Mouse (Mus musculus) urinary bladder, postnatal 14 days (tissue): Measurements from ENCODE around the gene Phospho1.

ENCODE experiments used
- DNase-seq: peaks from one replicate; pipeline ENCODE4 v3.0.0; 2021; ENCODE audit warnings: low spot score

The Phospho1 gene

GRCm38 (mm10) chr11:95812224-95812623 is 12.1 kb upstream of the Phospho1 start:
- DNase-seq, result no peak

GRCm38 (mm10) chr11:95814101-95814500 is 10.2 kb upstream of the Phospho1 start:
- no peak for DNase-seq

DNA sequence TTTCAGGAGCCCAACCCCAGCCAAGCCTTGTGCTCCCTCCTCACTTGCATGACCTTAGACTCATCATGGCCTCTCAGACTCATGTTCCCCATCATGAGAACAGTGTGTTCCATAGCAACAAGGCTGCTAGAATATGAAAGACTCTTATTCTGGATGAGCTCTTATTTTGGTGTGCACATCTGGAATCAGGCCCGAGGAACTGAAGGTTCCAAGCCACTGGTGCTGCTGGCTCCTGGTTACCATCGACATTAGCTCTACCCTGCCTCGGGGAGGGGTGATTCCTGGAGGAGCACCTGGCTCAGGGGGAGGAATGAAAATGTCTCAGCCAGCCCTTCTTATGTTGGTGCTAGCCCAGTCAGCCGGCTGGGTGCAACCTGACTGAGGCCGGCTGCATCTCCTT is 9.4 kb upstream of the Phospho1 start:
- no peak for DNase-seq

DNA sequence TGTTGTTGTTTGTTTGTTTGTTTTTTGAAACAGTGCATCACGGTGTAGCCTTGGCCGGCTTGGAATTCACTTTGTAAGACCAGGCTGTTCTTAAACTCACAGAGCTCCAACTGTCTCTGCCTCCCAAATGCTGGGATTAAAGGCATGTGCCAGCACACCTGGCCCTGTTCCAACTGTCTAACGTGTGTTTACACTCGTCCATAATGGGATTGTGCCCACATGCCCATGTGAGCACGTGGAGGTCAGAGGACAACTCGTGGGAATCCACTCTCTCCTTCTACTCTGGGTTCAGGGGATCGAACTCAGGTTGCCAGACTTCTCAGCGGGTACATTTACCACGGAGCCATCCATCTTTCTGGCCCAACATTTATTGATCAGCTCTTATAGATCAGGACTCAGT is 8.9 kb upstream of the Phospho1 start:
- no peak for DNase-seq

DNA sequence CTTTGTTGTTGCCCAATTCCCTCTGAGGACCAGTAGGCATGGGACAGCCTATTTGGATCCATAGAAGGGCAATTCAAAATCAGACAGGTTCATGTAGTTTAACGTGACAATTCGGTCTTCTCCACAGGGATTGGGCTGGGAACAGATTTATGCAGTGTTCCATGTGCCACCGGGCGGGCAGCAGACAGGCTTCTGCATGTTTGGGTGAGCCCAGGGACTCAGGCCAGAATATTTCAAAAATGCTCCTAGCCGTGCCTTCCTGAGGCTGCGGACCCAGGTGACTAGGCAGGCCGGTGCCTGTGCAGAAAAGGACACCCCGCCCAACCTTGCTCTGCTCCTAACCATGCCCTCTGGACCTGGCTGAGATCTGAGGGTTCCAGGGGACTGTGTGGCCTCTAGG is 5.2 kb upstream of the Phospho1 start:
- peak; percentile 76 for DNase-seq

DNA sequence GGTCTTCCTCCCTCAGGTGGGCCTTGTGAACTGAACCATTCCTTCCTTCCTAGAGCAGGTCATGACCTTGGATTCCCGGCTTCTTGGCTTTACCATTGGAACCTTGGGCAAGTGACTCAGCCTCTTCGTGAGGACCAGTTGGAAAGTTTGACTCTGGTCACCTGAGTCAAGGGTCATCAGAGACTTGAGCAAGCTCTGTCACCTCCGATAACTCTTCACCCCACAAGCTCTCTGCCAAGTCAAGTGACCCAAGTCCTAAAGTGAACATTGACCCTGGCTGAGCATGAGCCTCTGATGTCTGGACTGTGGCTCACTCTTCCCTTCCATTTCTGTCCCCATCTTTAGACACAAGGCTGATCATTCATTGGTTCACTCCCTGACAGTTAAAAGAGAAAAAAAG is 2.8 kb upstream of the Phospho1 start:
- DNase-seq, result no peak

DNA sequence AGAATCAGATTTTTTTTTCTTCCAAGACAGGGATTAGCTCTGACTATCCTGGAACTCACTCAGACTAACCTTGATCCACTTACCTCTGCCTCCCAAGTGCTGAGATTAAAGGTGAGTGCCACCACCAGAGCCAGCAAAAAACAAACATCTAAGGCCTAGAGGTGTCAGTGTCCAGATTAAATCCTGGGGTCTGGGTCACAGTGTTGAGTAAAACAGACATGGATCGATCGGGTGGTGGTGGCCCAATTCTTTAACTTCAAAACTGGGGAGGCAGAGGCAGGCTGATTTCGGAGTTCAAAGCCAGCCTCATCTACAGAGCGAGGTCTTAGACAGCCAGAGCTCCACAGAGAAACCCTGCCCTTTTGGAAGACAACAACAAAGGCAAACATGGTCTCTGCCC is 1.9 kb upstream of the Phospho1 start:
- no peak for DNase-seq

- peak; percentile 48 for DNase-seq
Measured at GRCm38 (mm10) chr11:95824877-95825243, 561 bp downstream of the Phospho1 start.

DNA sequence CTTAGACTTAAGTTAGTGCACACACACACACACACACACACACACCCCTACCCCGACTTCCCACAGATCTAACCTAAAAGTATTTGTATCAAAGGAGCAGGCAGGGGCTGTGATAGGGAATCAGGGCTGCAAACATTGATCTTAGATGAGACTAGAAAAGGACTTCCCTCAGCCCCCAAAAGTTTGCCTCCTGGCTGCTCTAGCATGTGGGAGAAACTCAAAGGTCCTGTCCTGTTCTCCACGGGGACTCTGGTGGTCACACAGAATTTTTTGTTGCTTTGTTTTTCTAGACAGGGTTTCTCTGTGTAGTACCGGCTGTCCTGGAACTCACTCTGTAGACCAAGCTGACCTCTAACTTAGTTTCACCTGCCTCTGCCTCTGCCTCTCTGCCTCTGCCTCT is 1.3 kb downstream of the Phospho1 start:
- DNase-seq, result no peak

- no peak for DNase-seq
Measured at GRCm38 (mm10) chr11:95826317-95827167, 2.2 kb downstream of the Phospho1 start.

DNA sequence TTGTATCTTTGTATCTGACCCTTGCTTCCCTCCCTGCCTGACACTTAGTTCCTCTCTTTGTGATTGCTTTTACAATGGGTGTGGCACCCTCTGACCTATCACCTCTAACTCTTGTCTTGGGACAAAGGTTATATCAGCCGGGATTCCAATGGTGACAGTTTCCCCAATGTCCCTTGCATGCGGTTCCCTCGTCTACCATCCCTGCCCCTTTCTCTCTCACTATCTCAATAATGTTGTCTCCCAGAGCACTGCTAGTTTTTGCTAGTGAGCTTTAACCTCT is 2.8 kb downstream of the Phospho1 start:
- no peak for DNase-seq

- DNase-seq, result peak; percentile 80
Measured at GRCm38 (mm10) chr11:95827464-95828085, 3.3 kb downstream of the Phospho1 start.

DNA sequence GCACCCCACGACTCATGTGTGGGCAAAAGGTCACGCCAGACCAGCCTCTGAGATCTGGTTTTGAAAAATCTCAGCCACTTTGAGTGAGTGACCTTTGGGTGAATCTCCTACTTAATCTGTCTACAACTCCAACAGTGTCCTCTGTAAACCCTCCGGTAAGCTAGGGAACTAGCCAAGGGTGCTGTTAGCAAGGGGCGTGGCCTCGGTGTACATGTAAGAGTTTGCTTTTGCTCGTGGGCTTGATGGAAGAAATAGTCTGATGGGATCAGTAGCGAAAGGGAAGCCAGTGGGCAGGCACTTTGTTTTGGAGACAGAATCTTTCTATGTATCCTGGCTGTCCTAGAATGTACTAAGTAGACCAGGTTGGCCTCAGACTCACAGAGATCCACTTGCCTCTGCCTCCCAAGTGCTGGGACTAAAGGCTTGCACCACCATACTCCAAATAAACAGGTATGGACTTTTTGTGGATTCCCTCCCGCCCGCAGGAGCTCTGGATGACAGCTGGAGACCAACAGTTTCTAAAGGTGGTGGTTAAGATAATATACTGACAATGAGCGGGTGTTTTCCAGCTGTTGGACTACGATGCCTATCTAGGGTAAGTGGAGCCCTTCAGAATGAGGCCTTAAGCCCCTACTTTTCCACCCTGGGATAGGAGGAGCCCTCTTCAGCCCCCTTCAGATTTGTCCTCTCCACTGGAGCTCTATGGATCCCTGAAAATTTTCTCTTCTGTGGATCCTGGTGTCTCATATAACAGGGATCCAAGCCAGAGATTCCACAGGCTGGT is 4.1 kb downstream of the Phospho1 start:
- no peak for DNase-seq

GRCm38 (mm10) chr11:95829526-95830050 is 5.3 kb downstream of the Phospho1 start:
- no peak for DNase-seq

- no peak for DNase-seq
Measured at GRCm38 (mm10) chr11:95830411-95831275, 6.3 kb downstream of the Phospho1 start.

DNA sequence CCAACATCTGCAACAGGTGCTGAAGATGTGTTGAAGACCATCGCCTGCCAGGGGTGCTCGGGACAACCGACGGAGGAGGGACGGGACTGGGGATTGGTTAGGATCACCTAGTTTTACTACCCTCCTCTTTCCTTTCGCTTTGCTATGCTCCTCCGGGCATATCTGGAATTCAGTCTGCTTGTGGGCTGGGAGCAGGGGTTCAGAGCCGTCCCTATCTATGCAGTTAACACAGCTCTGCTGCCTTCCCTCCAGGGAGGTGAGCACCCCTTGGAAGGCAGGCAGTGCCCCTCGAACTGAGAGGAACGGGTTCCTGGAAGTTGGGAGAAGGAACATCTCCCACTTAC is 6.9 kb downstream of the Phospho1 start:
- DNase-seq, result no peak

GRCm38 (mm10) chr11:95831641-95832040 is 7.3 kb downstream of the Phospho1 start:
- no peak for DNase-seq

DNA sequence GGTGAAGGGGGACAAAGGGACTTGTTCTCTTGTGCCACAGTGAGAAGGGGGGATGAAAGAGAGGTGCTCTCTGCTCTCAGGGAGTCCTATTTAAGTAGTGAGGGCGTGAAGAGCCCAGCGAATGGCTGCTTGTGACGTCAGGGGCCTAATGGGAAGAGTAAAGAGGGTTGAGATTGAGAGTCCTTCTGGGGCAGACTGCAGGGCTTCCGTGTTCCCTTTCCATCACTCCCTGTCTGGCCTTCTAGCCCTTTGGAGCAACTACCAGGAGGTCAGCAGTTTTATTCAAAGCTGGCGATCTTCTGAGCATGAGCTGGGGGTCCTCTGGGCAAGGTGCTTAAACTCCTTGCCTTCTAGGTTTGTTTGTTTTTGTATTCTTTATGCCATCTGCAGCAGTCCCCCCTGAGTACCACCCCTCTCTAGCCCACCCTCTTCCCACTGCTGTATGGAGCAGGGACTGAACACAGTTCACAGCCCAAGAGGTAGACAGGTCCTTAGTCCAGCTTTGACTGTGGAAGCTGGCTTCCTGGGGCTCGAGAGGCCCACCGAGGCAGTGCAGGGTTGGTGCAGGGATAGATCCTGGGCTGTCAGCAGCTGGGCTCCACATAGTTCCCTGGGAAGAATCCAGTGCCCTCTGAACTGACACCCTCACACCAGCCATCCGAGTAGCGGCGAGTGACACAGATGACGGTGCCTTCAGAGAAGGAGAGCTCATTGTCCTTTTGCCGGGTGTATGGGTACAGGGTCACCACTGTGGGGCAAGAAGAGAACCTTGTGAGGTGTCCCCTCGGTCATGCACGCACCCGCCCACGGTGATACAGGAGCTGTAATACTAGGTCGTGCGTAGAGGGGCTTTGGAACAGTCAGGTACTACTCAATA is 8.1 kb downstream of the Phospho1 start:
- no peak for DNase-seq

- DNase-seq, result no peak
Measured at GRCm38 (mm10) chr11:95833006-95833570, 8.8 kb downstream of the Phospho1 start.

GRCm38 (mm10) chr11:95833631-95834142 is 9.4 kb downstream of the Phospho1 start:
- DNase-seq, result no peak
